Mouse (Mus musculus): ENCODE measurements around the gene Zfhx3.

Zfhx3 gene

DNA sequence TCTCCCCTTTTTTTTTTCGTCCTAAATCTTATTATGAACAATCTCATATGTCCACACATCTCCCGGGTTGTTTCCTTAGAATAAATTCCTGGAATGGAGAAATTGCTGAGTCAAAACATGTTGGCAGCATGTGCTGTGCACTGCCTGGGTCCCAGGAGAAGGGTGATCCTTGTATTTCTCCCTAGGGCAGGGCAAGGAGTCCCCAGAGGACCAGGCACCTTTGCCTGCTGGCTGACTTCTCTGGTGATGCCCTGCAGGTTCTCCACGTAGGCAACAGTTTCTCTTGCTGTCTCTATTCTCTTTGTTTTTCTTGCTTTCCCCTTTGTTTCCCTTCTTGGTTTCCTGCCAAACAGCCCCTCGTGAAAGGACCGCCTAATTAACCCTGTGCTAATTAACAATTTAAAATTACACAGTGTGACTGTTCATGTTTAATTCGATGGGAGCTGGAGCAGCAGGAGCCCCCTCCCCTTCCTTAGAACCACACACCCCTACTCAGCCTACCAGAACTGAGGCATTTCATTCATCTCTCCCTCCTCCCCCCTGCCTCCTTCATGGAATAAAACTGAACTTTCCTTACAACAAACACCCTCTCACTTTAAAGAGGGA lies 845.8 kb downstream of the Zfhx3 start:
- no peak for DNase-seq (ENCODE audit: low spot score in 2 of 2)

DNA sequence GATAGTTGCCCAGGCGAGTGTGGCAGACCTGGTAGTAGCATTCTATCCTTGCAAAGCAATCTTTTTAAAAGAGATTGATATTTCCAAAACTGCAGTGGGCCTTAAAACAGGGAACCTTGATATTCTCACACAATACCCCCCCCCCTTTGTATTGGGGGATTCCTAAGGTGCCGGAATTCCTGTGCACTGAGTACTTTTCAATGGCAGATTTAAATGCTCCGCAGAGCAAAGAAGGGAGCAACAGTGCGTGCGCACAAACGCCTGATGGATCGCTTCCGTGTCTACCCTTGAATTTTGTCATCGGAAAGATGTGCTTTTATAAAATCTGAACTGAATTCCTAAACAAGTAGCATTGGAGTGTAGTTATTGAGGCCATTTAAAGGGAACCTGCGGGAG lies 846.3 kb downstream of the Zfhx3 start:
- DNase-seq (ENCODE audit: low spot score in 2 of 2), result no peak

DNA sequence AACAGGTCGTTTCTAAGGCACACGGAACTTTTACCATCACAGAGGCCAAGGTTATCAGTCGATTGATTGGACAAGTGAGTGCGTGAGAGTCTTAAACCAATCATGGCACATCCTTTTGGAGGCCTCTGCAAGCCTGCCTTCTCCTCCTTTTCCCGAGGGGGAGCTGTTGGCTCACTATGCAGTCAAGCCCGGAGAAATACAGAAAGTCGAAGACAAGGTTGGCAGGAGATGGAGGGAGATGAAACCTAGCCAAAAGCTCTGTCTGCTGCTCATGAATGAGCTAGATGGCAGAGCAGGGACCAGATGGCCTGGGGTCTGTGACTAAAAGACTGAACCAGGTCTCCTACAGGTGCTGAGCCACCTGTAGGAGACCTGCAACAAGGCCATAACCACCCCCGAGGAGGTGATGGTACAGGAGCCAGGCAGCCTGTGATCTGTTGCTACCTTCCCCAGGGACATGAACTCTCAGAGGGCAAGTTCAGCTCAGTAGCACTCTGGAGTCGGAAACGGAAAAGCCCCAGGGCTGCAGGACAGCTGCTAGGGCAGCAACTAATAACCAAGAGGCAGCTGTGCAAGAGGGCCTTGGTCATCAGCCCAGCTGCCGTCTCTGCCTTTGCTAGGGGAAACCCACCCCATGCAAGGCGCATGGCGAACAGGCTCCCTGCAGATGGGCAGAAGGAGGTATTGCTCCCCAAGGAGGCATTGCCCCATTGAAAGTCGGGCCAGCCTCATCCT lies 848.3 kb downstream of the Zfhx3 start:
- no peak for DNase-seq (ENCODE audit: low spot score in 2 of 2)

DNA sequence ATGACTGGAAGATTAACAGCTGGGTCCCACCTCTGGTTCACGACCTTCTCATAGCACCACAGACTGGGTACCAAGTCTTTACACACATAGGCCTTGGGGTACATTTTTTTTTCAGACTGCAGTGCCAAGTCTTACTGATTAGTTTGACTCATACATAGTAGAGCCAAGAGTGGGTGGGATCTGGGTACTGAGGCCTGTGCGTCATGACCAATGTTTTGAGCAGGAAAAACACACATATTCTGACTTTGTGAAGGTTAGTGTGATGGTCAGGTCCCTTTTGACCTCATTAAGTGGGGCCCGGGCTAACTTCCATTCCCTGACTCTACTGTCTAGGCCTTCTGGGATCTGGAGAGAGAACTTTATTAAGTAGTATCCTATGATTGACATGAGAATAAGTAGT lies 853.6 kb downstream of the Zfhx3 start:
- no peak for DNase-seq (ENCODE audit: low spot score in 2 of 2)

DNA sequence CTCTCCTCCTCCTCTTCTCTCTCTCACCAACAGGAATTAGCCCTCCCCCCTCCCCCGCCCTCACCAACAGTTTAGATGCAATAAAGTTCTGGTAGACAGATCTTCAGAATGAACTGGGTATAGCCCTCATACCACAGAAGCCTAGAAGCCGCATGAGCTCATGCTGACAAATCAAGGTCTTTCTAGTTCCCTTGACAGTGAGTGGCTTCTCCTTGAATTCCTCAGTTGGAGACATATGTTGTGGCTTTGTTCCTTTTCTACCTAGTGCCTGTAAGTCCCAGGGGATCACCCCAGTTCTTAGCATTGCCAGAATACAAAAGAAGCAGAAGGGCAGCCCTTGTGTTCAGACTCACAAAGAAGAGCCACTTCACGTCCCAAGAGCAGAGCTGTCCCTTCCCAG lies 854.4 kb downstream of the Zfhx3 start:
- no peak for DNase-seq (ENCODE audit: low spot score in 2 of 2)

DNA sequence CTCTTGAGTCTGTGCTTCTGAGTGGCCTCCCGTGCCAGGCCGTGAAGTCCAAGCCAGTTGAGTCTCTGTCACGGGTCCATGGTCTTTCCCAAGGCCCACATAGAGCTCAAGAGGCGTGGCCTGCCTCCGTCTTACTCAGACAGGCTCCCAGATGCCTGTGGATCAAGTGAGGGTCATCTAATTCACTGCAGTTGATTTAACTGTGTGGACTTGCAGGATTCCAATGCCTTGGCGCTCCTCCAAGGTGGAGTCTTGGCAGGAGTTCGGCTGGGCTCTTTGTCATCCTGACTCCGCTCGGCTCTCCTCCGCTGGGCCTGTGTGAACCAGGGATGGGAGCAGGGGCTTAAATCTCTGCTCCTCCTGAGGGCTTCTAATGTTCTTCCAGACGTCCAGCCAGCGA lies 855.6 kb downstream of the Zfhx3 start:
- peak; percentile 25 to 32 for DNase-seq (ENCODE audit: low spot score in 2 of 2)

DNA sequence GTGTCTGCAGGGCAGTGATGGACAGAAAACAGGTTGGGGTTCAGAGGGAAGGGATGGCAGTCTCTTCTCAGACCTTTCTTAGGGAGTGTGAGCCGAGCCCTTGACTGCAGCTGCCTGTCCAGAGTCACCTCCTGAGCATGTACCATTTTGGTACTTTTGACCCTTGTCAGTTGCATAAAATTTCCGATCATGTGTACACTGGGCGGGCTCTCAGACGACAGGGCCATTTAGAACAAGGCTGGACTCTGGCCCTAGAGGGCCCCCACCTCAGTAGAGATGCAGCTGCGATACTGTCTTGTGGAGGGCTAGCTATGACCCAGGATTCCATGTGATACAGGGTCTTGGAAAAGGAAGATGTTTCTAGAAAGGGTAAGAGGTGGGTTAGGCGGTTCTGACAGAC lies 856.8 kb downstream of the Zfhx3 start:
- DNase-seq (ENCODE audit: low spot score in 2 of 2), result no peak

DNA sequence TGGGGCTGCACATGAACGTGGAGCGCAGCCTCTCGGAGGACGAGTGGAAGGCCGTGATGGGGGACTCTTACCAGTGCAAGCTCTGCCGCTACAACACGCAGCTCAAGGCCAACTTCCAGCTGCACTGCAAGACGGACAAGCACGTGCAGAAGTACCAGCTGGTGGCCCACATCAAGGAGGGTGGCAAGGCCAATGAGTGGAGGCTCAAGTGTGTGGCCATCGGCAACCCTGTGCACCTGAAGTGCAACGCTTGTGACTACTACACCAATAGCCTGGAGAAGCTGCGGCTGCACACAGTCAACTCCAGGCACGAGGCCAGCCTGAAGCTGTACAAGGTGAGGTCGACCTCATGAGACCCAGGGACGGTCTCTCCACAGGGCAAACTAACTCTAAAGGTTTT lies 857.9 kb downstream of the Zfhx3 start:
- no peak for DNase-seq (ENCODE audit: low spot score in 2 of 2)

DNA sequence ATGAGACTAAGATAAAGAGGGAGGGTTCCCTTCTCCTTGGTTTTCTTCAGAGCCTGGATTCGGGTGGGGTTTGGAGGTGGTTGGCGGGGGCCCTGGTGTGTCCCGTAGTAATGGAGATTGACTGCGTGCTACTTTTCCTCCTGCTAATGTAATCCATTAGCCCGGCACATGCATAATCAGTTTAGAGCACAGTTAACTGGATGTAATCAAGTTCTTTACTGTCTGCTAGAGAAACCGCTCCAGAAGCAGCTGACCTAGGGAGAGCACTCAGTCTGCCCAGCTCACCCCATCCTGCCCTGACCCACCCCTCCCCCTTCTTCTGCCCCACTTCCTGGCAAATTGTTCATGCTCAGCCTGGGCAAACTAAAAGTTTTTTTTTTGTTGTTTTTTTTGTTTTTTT lies 860.6 kb downstream of the Zfhx3 start:
- no peak for DNase-seq (ENCODE audit: low spot score in 2 of 2)

DNA sequence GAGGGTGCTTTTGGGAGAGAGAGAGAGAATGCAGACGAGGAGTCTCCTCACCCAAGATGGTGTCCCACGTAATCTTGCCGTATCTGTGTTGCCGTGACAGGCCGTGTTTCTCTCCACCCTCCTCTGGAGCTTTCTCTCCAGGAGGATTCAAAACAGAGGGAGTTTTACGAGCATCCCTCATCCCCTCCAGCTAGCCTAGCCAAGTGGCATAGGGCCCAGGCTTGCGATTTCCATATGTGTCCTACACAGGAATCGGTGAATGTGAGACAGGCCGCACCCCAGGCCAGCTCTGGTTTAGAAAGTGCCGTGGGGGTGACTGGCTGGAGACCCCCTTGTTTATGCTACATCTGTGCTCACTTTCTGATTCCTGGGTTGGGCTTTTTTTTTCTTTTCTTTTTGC lies 869.2 kb downstream of the Zfhx3 start:
- DNase-seq (ENCODE audit: low spot score in 2 of 2), result no peak

DNA sequence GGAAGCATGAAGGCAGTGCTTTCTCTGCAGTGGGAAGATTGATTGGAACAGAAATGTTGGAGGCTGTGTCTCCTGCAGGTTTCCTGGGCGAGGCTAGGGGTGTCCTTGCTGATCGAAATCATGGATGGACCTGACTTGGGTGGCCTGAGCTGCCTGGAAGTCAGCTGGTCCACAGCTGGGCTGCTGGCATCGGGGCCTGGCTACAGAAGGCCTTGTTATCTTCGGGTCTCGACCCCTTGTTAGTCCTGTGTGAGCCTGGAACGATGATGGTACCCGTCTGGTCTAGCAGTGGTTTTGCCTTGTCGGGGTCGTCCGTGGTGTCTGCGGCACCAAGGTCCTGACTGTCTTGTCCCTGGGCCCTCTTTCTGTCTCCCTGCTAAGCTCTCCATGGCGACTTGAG lies 870.9 kb downstream of the Zfhx3 start:
- DNase-seq (ENCODE audit: low spot score in 2 of 2), result no peak

DNA sequence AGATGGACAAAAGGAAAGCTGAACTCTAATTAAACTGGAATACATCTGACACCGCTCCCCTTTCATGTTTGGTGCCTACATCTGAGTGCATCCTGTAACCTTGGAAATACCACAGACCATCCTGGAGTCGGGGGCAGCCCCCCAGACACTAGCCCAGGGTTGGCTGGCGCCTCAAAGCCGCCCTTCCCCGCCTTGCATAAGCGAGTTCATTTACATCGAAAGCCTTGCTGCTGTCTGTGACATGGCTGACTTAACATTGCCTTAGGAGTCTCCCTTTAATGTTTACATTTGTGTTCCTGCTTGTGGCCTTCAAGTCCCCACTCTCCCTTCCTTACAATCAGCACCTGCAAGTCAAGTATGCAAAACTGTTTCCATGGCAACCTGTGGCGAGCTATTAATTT lies 876.8 kb downstream of the Zfhx3 start:
- DNase-seq (ENCODE audit: low spot score in 2 of 2), result peak in 1 of 2 experiments; percentile 4

DNA sequence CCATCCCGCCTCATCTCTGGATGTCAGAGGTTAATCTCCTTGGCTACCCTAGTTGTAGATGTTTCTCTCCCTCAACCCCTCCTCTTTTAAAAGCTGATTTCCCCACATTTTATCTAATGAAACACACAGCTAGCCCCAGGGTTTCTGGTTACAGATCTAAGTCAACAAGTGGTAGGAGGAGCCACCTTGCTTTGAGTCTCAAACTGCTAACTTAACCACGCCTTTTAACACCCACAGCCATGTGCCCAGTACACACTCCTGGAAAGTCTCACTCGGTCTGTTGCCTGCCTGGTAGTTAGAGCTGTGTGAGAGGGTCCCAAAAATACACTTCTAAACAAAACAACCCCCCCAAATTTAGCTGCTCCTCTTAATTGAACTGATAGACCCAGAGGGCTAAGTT lies 877.4 kb downstream of the Zfhx3 start:
- peak in 1 of 2 experiments; percentile 8 for DNase-seq (ENCODE audit: low spot score in 2 of 2)

DNA sequence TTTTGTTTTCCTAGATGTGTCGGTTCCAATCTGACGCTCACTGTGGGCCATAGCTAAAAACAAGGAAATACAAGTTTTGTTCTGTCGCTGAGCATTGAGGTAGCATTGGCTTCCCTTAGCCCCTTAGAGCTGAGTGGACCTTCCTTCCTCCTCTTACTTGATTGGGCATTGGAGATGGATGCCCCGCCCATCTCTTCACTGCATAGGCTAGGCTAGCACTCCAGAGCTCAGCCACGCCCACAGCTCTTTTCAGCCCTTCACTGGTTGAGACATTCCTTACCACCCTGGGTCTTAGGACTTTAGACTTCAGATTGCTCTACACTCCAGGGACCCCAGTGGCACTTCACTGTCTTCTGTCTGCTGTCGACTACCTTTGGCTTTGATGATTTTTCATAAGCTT lies 878.2 kb downstream of the Zfhx3 start:
- peak; percentile 48 to 57 for DNase-seq (ENCODE audit: low spot score in 2 of 2)

DNA sequence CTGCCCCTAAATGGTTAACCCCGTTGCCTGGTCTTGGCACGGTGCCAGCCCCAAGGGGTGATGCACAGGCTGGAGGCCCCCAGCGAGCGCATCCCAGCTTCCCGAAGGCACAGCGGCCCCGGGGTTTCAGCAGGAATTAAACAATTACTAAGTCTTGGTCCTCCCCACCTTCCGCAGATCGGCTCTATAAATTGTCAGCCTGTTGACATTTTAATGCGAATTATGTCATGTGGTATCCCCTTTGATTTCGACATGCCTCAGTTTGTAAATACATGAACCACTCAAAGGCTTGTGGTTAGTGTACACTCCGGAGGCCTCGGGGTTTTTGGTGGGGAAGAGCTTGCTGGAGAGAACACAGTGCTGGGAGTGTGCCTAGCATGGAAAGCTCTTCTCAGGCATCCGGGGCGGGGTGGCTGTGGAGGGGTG lies 880.4 kb downstream of the Zfhx3 start:
- no peak for DNase-seq (ENCODE audit: low spot score in 2 of 2)

DNA sequence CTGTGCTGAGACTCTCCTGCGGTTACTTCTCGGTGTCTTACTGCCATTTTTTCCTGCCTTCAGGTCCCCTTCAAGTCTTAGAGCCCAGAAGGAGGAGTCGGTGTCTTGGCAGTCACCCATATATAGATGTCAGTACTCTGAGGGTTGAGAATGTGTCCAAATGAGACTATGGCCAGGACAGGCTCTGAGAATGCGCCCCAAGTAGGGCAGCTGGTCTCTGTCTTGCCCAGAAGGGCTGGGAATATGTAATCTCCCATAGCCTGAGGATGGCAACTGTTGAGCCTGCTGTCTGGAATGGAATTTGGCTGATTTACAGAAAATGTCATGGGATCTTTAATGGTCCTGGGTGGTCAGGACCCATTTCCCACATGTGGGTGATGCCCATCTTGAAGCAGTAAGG lies 881.6 kb downstream of the Zfhx3 start:
- DNase-seq (ENCODE audit: low spot score in 2 of 2), result no peak

DNA sequence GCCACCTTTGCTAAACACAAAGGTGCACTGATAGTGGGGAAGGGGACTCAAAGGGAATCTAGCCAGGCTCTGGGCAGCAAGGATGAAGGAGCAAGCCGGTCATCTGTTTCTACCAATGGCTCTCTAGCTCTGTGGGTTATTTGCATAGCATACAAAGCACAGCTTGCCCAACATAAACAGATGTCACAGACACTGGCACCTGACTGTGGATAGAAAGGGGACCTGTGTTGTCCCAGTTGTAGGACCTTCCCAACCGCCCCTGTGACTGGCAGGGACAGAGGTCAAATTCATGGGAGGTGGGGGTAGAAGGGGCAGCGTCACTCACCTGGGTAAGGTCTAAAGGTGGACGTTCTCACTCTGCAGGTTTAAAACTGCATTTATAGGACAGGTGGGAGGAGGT lies 884.0 kb downstream of the Zfhx3 start:
- no peak for DNase-seq (ENCODE audit: low spot score in 2 of 2)

DNA sequence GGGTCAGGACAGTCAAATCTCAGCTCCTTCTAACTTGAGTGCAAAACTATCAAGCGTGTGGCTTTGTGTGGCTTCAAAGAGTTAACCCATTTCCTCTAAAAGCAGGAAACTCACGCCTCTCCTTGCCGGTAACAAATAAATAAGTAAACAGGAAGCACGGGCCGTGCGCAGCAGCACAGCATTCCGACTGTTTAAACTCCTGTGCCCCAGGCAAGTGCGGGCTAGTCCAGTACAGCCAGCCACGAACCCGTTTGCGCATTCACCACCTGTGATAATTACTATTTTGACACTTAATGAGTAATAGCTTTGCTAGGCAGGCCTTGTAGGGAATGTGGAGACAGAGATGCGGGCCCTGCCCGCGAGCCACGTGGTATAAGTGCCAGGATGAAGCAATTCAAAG lies 885.0 kb downstream of the Zfhx3 start:
- DNase-seq (ENCODE audit: low spot score in 2 of 2), result no peak

DNA sequence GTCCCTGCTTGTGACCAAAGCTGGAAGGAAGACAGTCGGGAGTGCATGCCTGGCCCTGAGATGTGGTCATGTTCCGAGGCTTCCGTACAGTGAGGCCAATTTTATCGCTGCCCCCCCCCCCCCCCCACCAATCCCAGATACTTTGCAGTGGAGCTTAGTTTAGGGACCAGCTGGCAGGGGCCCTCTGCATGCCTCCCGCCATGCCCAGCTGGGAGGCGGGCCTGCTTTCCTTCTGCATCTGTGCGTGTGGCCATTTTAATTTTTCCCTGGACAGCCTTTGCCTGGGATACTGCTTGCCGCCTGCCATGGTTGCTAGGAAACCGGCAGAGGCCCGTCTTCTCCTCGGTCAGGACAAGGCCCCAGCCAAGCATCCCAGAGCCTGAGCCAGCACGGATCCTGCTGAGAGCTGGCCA lies 886.9 kb downstream of the Zfhx3 start:
- no peak for DNase-seq (ENCODE audit: low spot score in 2 of 2)

DNA sequence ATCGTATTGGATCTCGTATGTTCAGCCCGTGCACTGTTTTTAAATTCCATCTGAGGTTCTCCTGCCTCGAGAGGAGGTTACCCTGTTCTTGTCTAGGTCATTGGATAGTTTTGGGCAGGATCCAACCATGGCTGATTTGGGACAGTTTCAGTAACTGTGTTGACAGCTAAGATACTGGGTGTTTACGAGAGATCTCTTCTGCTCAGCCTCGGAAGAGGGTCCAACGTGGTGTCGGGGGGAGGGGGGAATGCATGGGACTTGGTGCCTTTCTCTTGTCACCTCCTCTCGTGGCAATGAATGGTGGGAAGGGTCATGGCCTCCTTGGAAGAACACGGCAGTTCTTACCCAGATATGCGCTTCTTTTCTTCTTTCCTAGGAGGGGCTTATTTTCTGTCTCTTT lies 892.7 kb downstream of the Zfhx3 start:
- DNase-seq (ENCODE audit: low spot score in 2 of 2), result no peak

DNA sequence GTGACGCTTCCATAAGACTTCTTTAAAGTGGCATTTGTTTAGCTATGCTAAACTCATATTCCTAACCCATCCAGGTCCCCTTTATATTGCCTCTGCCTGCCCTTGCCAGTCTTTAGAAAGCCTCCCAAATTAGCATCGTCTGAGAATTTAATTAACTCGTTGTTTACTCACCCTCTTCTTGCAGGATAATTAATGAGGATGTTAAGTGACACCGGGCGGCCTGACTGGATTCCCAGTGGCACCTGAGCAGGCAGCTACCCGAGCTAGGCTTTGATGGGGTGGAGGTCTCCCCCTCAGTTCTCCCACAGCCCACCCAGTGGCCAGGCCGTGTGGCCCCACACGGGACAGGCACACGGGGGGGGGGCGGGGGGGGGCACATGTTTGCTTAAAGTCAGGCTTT lies 895.3 kb downstream of the Zfhx3 start:
- no peak for DNase-seq (ENCODE audit: low spot score in 2 of 2)

DNA sequence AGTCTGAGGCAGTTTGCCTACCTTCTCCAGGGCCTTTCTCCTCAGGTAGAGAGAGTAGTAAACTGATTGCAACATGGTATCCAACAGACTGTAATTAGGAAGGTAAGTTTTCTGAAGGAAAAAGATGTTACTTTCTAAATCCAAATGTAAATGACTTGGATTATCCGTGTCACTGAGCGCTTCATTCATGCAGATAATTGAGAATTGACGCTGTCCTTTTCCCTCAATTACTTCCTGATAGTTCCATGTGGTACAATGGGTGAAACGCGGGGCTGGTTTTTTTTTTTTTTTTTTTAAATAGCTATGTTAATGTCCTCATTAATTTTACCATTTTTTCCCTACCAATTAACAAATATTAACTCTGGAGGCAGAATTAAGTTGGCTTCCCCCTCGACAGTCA lies 896.3 kb downstream of the Zfhx3 start:
- DNase-seq (ENCODE audit: low spot score in 2 of 2), result no peak

DNA sequence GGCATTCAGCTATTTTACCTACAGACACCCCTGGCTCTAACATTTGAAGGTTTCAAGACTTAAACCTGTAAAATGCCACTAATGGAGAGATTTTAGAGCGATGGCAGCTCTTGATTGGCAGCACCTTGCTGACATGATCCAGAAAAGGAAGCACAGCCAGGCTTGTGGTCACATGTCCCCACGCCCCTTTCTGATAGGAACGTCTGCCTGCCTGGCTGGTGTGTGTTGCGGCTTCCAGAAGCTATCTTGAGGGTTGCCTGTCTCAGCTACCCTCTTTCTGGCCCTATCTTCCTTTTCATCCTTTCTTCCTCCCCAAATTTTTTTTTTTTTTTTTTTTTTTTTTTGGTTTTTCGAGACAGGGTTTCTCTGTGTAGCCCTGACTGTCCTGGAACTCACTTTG lies 899.9 kb downstream of the Zfhx3 start:
- DNase-seq (ENCODE audit: low spot score in 2 of 2), result no peak

DNA sequence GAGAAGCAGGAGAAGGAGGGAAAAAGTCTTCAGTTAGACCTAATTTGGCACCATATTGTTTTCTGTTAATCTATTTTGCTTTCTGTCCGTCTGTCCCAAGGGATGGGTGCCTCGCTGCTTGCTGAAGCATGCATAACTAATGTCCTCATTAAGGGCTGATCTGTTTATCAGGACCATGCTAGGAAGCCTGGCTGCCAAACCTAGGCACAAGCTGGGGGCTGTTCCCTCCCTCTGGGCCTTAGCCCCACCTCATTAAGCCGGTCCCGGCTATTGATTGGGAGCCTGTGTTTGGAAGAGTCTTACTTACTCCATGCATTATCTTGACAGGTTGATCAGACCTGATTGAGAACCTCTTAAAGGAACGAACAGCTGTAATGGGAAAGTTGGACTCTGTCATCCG lies 903.7 kb downstream of the Zfhx3 start:
- DNase-seq (ENCODE audit: low spot score in 2 of 2), result no peak
